Mouse (Mus musculus) ovary, postnatal 36 days (tissue): ENCODE measurements around the gene Irf1.
A peak's percentile ranks its signal among the peaks of the same experiment; 100 is the strongest.

Source experiments
- DNase-seq: peaks from one replicate; pipeline ENCODE4 v3.0.0; 2022; ENCODE audit warnings: low spot score, mixed read lengths

Gene Irf1

DNA sequence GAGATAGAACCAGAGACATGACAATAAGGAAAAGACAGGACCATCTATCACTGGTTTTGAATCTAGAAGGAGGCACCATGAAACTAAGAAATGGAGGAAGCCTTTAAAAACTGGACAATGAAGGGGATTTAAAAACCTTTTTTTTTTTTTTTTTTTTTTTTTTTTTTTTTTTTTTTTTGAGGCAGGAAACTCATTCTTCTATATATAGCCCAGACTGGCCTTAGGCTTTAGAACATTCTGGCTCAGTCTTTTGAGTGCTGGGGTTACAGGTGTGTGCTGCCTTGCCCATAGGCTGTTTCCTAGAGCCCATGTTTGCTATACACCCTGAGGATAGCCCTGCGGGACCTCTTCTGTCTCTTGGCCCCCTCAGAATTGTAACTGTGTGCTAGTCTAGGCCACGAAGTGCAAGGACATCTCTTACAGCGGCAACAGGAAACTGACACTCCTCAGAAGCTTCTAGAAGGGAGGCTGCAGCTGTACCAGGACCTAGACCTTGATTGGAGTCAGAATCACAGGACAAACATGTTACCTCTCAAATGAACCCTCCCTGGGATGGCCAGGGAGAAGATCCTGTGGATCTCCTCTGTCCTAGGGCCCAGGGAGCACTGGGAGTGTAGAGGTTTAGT is 15.6 kb downstream of the Irf1 start:
- no peak for DNase-seq

DNA sequence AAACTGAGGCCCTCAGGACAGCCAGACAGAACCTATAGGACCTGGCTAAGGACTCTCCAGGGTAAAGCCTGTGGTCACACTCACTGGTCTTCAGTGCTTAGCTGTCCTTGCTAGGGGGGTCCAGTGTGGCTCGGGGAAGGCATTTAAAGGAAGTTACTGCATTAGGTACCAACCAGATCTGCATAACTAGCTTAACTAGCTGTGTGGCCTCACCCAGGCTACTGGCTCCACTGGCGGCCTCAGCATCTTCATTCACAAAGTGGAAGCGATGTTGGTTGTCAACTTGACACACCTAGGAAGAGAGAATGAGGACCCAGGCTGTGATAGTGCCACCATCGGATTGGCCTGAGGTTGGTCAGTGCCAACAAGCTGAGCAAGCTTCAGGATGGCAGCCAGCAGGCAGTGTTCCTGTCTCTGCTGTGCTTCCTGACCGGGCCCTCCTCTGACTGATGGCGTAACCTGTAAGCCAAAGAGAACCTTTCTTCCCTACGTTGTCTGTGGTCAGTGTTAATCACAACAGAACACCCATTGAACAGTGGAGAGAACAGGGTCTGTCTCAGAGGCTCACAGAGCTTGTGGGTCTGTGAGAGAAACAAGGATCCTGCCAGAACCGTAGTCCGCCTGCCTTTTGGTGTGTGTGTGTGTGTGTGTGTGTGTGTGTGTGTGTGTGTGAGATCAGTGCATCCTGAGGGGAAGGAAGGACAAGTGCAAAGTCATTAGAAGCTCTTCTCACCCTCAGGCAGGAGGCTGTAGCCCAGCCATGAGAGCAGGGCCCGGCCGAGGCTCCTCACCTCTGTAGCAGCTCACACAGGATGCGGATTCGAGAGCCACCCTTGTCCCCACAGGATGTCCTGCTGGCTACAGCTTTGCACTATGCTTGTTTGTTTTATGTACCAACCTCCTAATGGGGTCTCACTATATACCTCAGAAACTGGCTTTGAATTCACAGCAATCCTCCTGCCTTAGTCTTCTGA is 16.5 kb downstream of the Irf1 start:
- DNase-seq: no peak

DNA sequence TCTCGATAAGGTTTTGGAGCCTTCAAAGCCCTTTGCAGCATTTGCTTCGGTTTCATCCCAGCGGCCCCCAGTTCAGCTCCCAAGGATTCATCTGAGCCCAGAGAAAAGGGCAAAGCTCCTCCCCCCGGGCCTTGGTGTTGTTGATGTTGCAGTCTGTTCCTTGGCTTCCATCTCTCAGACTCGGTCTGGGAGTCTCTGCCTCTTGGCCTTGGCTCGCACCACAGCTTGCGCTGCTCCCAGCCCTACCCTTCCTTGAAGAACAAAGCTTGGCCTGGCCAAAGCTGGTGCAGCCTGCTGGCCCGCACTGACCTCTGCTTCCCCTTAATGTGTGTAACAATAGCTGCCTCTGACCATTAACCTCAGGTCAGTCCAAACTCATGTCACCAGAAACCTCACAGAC is 18.4 kb downstream of the Irf1 start:
- DNase-seq: peak; percentile 77

DNA sequence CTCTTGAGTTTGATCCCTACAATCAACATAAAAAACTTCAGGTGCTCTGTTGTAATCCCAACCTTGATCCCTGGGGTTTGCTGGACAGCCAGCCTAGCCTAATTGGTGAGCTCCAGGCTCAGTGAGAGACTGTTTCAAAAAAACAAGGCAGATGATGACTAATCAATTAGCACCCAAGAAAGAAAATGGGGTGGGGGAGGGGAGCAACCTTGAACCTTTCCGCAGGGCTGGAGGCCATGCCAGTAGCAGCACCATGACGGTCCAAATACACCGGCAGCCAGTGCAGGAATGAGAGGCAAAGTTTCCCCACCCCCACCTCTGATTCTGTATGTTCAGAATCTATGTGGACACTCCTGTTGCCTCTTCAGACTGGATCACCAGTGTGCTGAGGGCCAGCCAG is 19.5 kb downstream of the Irf1 start:
- DNase-seq: no peak

- no peak for DNase-seq
These were observed 23.2 kb downstream of the Irf1 start for GRCm38 (mm10) chr11:53792986-53793385.

DNA sequence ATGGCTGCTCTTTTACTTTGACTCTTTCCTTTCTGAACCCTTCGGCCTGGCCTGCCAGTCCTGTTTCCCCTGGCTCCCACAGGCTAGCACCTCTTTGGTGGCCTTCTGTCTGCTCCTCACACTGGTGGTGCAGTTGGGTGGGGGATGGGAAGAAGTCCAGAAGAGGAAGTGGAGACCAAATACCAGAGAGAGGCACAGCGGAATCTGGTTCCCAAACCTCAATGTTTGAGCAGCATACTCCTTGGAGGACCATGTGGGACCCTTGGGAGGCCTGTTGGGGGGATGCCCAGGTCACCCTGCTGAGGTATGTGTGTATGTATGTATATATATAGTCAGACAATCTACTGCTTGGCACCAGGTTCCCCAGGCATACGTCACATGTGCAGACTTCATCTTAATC is 24.2 kb downstream of the Irf1 start:
- no peak for DNase-seq

DNA sequence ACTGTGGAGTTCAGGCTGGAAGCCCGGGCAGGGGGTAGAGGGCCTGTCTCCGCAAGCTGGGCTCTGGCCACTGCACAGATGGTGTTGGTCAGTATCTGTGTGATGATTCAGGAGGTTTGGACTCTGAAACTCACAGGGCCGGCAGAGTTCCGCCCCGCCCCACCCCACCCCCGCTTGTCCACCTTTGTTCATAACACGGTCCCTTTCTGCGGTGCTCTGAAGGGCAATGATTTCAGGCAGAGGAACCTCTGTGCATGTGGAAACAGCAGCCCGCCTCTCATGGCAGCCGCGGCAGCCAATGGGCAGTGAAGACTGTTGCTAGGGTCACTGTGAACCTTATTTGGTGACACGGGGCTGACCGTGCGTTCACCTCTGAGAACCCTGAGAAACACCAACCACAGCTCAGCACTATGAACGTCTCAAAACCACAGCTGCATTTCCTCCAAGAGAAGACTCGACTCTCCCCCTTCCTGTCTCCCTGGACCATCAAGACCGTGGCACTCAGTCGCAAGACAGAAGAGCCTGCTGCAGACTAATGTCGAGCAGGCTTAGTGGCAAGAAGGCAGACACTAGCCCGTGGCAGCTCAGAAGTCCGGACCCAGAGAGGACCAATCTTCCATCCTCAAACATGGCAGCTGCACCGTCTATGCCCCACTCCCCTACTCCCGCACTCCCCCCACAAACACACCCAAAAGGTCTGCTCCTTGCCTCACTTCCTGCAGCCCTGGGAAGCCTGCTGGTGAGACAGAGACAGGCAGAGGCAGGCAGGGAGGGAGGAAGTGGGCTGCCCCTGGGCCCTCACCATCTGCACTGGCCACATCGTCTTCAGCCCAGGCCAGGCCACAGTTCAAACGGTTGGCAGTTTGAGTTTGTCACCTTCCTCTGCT is 25.1 kb downstream of the Irf1 start:
- no peak for DNase-seq

GRCm38 (mm10) chr11:53795813-53796212 is 26.0 kb downstream of the Irf1 start:
- DNase-seq: no peak

DNA sequence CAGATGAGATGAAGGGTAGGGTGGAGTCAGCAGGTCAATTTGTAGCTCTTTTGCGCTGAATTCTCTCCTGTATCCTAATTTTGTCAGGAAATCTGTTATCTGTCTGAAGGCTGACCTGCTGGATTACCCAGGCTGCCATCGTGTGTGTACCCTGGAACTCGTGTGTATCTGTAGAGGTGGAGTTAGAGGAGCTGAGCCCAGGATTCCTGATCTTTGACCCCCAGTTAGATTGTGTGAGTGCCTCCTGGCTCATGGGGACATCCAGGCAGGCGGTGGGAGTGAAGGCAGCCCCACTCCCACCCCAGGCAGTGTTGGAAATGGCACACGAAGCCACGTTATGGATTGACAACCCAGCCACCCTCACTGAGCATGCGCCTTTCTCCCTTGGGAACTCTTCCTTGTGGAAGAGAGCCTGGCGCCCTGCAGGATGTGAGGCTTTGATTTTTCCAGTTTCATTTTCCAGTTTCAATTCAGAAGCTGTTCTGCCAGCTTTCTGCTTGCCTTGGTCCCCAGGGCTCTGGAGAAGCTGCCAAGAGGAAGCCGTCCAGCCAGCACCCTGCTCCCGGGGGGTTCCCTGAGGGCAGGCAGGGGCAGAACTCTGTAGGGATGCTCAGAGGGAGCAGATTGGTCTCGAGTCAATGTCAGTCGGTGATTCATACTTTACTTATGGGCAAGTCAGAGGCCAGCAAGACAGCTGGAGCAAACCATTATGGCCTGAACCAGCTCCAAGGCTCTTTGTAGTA is 26.8 kb downstream of the Irf1 start:
- DNase-seq: peak; percentile 55

- DNase-seq: no peak
These were observed 27.6 kb downstream of the Irf1 start for GRCm38 (mm10) chr11:53797386-53797920.

DNA sequence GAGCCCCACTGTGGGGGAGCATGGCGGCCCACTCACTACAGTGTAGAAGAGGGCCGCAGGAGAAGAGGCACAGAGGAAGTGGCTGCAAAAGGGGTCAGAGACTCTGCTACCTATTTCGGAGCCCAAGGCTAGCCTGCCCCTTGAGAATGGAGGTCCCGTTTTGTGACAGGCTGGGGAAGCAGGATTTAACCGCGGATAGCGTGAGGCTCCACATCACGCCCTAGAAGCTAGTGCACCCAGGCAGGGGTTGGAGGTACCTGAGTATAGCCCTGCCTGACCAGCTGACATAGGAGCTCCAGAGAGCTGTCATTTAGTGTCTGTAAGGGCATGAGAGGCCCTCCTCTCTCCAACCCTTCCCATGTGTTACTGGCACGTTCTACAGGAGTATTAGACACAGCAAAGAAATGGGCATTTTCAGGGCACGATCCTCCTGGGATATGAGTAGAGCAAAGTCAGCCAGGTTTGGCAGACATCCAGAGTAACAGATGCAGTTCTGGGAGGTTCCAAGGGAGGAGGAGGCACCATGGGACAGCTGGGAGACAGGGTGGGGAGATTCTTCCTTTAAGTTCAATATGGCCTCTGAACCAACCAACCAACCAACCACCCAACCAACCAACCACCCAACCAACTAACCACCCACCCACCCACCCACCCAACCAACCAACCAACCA is 28.4 kb downstream of the Irf1 start:
- no peak for DNase-seq

DNA sequence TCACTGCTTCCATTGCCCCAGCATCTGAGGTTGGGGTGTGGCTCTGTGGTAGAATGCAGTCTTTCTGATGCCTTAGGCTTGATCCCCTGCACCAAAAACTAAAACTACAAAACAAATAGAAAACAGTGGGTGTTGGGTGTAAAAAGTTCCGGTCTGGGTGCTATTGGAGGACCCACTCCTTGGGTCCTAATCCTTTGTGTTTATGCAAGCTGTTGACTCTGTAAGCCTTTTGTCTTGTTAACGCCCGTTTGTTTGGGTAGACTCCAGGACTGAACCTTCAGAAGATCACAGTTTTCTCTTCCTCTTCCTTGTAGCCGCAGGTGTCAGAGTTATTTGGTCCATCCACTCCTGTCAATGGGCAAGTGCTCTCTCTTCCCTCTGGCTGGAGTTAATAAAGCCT is 30.2 kb downstream of the Irf1 start:
- no peak for DNase-seq

GRCm38 (mm10) chr11:53800975-53801374 is 31.2 kb downstream of the Irf1 start:
- DNase-seq: no peak

DNA sequence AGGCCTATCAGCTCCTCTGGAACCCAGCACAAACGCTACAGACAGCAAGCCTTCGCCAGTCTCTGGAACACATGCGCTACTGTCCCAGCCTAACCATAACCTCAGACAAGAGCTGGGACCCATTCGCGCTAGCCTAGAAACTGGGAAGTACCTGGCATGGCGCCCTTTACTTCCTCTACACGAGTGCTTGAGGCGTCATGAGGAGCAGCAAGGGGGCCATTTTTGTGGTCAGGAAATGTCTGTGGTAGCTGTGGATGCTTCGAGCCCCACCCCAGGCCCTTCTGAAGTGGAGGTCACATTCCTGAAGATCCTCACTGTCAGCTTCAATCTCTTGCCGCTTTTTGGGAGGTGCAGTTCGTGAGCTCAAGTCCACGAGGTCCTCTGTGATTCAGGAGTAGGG is 33.3 kb downstream of the Irf1 start:
- DNase-seq: no peak

DNA sequence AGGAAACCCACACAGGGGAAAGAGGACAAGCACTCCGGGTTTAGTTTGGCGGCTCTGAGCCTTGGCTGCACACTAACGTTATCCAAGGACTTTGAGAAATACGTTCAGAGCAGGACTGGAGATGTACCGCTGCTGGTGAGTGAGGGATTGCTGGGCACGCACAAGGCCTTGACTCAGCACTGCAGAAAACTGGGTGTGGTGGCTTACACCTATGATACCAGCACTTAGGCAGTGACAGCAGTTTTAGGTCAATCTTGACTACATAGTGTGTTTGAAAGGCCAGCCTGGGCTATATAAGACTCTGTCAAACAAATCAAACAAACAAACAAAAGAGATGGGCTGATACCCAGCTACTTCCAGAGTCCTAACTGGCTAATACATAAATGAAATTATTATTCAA is 33.7 kb downstream of the Irf1 start:
- DNase-seq: no peak

DNA sequence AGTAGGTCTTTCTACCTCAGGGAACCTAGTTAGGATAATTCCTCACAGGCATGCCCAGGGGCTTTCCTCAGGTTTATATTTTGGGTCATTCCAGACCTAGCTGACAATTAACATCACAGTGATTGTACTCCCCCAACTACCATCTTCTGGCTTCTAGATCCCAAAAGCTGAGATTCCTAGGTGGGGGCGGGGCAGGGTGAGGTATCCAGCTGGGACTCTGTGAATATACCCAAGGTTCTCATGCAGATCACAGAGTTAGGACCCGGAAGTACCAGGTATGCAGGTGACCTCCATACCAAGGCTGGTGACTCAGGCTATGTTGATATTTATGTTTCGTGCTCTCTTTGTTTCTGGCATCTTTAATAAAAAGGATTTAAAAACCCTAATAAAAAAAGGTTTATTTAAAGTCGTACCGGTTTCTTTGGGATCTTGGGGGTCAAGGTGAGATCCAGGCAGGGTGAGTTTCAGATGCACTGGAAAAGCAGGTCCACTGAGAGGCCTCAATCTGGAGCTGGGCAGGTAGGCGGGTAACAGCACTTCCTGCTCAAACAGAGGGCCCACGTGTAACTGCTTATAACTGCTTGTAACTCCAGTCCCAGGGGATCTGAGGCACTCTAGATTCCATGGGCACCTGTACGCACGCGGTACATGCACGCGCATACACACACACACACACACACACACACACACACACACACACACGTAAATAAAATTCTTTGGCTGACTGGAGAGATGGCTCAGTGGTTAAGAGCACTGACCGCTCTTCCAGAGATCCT is 34.9 kb downstream of the Irf1 start:
- DNase-seq: no peak

DNA sequence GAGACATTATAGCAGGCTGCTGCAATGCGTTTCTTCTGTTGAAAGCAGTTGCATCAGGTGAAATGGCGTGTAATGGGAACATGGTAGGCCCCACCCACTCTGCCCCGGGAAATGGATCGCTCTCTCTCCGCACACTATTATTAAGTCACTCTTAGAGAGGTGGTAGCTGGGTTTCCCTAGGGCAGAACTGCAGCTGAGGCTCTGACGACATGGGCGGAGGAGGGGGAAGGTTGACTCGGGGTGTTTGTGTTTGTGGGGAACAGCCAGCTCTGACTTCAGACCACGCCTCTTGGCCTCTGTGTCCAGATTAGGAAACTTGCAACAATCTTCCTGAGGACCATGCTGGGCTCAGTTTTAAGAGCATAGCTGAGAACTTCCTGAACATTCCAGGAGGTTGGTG is 36.0 kb downstream of the Irf1 start:
- peak; percentile 45 for DNase-seq

- no peak for DNase-seq
These were observed 39.5 kb downstream of the Irf1 start for GRCm38 (mm10) chr11:53809354-53809753.

- DNase-seq: no peak
These were observed 40.3 kb downstream of the Irf1 start for GRCm38 (mm10) chr11:53810156-53810555.

- DNase-seq: no peak
These were observed 40.9 kb downstream of the Irf1 start for GRCm38 (mm10) chr11:53810749-53811148.
